Mouse (Mus musculus) frontal cortex, postnatal 25 days (tissue): ENCODE results near the gene Cnfn.

Experiments
- DNase-seq, 2 experiments: peaks; one replicate each; pipeline ENCODE4 v3.0.0; 2022; ENCODE audit warnings: low spot score in 2 of 2

The Cnfn gene

DNA sequence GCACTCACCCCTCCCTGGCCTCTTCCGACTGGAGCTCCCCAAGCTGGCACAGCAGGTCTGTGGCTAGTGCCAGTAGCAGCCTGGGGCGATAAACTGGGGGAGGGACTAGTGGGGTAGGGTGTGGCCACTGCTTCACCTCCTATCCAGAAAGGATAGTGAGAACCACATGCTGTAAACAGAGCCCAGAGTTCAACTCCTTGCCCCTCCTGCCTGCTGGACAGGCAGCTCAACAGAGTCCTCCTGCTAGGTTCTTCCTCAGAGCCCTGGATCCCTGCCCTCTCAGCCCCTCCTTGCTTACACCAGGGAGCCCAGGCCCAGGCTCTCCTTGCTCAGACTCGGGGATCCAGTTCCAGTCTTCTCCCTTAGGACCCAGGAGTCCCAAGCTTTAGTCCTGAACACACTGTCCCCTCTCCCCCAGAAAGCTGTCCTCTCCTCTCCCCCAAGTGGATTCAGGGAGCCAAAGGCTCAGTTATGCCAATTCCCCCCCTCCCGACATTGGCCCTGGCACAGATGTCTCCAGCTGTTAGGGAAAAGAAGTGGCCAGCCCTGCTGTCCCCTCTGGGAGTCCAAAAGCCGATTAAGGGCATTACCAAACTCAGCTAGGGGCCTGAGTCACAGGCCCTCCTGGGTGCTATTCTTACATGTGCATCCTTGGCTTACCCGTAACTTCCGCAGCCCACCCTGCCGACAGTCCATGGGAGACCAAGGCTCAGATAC, 20.7 kb upstream of the Cnfn start:
- DNase-seq, result no peak

- no peak for DNase-seq
Measured at GRCm38 (mm10) chr7:25388916-25389315, 19.4 kb upstream of the Cnfn start.

- no peak for DNase-seq
Measured at GRCm38 (mm10) chr7:25387811-25388440, 18.4 kb upstream of the Cnfn start.

GRCm38 (mm10) chr7:25385850-25386555, 16.5 kb upstream of the Cnfn start:
- no peak for DNase-seq

GRCm38 (mm10) chr7:25385259-25385658, 15.7 kb upstream of the Cnfn start:
- DNase-seq, result no peak

DNA sequence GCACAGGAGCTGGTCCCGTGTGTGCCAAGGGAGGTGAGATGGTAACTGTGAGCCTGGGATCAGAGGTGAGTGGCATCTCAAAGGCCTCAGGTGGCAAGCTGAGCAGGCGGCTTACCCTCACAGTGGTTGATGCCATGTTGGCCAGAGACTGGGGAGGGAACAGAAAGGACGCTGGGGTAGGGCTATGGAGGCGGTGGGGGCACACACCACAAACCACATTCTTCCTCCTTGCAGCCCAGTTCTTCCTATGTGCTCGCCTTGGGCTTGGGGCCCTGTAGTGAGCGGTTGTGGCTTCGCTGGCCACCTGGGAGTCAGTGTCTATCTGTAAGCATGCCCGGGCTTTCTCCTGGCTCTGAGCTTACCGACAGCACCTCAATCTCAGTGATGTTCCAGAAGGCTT, 15.3 kb upstream of the Cnfn start:
- no peak for DNase-seq

GRCm38 (mm10) chr7:25384318-25384717, 14.8 kb upstream of the Cnfn start:
- DNase-seq, result no peak

DNA sequence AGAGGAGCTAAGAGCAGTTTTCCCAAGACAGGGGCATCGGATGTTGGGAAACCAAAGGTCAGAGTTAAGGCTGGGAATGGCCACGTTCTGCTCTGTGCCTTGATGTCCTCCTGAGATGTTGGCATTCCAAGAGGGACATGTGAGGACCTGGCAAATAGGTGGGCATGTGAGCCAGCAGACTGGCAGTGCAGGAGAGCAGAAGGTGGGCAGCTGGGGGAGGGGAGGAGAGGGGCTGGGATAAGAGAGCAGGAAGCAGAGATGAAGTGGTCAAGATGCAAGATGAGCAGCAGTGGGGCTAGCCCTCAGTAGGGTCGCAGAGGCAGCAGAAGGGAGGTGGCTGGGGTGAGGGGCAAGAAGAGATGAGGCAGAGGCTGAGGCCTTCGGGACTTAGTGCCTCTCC, 14.4 kb upstream of the Cnfn start:
- no peak for DNase-seq

DNA sequence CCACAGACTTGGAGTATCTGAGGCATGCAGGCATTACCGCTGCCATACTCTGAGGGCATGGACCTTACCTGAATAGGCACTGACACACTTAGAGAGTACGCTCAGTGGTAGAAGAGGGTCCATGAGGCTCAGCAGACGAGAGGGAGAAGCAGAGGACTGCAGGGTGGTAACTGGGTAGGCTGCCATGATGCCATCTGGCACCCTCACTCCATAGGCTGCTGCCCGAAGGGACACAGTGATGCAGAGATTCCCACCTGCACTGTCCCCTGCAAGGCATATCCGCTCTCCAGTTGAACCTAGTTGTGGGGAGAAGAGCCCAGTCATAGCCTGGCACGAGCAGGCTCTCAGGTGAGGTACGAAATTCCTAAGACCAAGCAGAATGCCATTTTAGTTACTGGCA, 13.9 kb upstream of the Cnfn start:
- no peak for DNase-seq

DNA sequence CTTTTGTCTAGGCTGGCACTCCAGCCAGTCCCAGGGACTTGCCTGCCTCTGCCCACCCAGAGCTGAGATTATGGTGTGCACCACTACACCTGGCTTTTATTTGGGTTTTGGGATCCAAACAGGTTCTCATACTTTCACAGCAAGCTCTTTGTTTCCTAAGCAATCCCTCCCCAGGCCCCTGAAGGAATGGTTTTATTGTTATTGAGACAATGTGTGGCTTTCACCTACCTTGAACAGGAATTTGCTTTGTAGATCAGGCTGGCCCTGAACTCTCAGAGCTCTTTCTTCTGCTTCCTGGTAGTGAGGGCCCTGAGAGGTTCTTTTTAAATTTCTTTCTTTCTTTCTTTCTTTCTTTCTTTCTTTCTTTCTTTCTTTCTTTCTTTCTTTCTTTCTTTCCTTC, 13.0 kb upstream of the Cnfn start:
- no peak for DNase-seq

DNA sequence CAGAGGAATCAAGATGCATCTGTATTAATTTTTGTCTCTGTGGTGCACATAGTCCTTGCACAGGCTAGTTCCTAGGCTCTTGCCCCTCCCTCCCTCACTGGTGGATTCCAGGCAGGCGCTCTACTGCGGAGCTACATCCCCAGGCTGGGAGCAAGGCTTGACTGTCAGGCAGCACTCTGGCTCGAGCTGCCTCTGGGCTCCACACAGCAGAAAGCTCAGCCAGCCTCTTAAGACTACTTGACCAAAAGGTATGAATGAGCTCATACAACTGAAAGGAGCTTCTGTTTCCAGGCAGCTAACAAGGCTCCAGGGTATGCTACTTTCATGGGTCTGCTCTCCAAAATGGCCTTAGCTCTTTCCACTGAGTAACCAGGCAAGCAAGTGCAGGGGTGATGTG, 11.8 kb upstream of the Cnfn start:
- DNase-seq, result no peak

- DNase-seq, result no peak
Measured at GRCm38 (mm10) chr7:25380392-25381283, 11.1 kb upstream of the Cnfn start.

DNA sequence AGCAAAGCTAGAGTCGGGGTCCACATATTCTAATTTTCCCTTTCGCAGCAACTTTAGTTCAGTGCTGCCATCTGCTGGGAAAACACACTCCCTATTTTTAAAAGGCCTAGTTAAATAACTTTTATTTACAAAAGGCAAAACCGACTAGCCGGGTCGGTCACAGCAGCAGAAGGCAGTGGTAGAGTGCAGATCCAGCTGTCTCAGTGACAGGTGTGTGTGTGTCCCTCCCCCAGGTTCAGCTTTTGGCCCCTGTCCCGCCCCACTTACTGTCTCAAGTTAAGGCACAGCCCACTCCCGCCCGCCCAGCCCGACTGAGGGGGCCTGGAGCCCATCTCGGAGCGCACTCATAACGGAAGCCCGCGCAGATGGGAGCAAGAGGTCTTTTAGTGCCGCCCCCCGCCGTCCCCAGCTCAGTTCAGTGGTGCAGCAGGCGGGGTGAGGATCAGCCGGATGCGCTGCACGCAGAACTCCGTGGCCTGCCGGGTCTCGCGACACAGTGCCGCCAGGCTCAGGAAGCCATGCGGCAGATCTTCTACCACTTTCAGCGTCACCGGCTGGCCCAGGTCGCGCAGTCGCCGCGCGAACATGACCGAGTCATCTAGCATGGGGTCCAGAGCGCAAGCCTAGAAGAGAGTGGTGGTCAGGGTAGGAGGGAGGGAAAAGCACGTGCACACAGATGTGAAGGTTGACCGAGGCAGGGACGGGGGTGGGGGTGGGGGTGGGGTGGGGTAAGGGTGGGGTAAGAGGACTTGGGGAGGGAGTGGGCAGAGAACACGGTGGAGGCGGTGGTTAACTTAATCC, 10.2 kb upstream of the Cnfn start:
- DNase-seq, result no peak

DNA sequence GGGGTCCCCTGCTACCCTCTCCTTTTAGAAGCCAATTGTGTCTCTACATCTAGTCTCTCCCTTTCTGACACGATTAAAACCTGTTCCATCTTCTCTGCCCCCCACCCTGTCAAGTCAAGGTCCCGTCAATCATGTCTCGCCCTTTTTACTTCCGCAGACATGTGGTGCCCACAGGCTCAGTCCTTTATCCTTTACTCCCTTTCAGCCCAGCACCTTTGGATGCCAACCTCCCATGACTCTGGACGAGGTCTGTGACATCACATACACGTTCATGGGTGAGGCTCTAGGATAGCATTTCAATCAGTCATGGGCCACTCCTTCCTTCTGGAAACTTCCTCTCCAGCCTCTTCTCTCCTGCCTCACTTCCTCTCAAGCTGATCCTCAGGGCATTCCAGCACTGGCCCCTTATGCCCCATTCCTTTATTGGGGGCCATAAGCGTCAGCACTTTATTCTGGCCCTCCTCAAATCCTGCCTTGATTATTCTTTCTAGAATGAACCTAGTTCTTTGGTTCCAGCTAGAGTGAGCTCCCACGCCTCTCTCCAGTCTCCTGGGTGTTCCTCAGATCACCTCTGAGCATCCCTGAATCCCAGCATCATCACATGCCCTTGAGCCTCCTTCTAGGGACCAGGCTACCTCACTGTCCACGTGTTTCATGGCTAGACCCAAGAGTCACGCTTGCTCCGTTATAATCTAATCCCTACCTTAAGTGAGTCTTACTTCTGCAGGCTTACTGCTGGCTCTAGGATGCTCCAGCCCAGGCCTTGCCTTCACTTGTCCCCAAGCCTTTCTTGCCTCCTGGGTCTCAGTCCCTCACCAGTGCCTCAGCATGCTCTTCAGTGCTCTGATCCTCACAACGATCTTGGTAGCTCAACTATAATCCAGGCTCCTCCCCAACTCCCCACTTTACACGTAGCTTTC, 8.9 kb upstream of the Cnfn start:
- DNase-seq, result no peak

DNA sequence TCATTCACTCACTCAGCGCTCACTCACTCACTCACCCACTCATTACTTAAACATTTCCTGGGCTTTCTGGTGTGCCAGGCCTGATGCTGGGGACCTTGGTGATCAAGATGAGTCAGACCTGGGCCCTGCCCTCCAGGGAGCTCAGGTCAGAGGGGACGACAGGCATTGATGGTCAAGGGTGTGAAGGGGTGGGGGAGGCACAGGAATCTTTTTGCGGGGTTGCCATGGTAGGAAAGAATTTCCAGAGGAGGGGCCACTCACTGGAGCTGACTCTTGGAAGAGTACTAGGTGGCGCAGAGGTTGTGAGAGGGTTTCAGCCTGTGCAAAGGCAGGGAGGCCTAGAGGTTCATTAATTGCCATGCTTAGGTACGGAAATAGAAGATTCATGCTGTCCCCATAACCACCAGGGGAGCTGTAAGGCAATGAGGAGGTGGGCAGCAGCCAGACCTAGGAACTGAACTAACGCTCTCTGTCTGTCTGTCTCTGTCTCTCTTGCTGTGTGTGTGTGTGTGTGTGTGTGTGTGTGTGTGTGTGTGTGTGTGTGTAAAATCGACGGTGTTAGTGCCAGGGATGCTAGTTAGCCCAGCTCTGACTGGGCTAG, 7.7 kb upstream of the Cnfn start:
- DNase-seq, result no peak

DNA sequence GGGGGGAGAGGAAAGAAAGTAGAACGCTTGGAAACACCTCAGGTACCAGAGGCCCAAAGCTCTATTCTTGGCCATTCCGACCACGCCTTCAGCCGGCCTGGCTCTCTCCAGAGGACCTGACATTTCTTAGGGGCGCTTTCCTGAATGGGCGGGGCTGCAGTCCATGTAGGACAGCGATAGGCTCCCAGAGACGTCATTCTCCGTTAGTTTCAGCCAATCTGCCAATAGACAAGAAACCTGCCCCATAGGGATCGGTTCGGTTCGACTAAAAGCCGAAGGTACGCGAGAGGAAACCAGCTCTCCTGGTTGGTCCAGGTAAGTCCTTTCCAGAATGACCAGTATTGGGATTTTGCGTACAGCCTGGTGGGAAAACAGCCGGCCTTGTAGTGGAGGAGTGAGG, 7.0 kb upstream of the Cnfn start:
- peak; percentile 91 to 95 for DNase-seq

- no peak for DNase-seq
Measured at GRCm38 (mm10) chr7:25372441-25372840, 2.9 kb upstream of the Cnfn start.

GRCm38 (mm10) chr7:25368333-25368732, 1.2 kb downstream of the Cnfn start:
- no peak for DNase-seq

DNA sequence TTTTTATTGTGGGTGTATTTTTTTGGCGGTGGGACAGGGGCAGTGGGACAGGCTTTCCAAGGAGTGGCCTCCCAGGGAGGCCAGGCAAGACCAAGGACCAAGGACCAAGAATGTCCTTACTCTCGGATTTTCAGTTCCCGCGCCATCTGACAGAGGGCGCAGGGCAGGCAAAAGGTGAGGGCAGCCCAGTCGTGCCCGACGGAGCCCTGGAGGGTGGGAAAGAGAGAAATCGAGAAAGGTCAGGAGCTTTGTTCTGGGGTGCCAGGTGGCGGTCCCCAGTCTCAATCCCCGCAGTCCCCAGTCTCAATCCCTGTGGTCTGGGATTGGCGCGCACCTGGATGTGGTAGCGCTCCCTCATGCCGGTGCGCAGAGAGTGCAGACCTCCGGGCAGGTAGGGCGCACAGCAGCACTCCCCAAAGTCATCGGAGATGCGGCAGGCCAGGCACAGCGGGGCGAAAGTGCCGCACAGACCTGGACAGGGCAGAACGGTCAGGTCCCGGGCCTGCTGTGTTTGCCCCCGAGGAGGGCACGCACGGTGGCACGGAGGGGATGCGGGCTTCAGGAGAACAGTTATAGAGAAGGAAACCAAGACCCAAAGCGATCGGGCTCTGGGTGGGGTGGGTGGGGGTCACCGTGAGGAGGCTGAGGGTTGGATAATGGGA, 1.8 kb downstream of the Cnfn start:
- no peak for DNase-seq
